Mouse (Mus musculus) right cerebral cortex, postnatal 4 days (tissue): Measurements from ENCODE around the gene Cad.

ENCODE experiments used
- DNase-seq: peaks from one replicate; pipeline ENCODE4 v3.0.0-alpha.2; 2022

Cad gene

DNA sequence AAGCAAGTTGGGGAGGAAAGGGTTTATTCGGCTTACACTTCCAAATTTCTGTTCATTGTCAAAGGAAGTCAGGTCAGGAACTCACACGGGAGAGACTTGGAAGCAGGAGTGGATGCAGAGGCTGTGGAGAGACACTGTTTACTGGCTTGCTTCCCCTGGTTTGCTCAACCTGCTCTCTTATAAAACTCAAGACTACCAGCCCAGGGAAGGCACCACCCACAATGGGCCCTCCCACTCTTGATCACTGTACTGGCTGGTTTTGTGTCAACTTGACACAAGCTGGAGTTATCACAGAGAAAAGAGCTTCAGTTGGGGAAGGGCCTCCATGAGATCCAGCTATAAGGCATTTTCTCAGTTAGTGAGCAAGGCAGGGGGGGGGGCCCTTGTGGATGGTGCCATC lies 16.5 kb downstream of the Cad start:
- no peak for DNase-seq

DNA sequence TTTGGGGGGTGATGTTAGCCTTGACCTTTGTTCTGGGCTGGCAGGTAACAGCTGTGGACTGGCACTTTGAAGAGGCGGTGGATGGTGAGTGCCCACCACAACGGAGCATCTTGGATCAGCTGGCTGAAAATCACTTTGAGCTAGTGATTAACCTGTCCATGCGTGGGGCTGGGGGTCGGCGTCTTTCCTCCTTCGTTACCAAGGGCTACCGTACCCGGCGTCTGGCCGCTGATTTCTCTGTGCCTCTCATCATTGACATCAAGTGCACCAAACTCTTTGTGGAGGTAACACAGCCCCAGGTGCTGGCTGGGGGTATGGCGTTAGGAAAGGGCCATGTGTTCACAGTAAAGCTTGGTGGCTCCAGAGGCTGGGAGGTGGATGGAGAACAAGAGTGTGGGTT lies 17.2 kb downstream of the Cad start:
- no peak for DNase-seq

DNA sequence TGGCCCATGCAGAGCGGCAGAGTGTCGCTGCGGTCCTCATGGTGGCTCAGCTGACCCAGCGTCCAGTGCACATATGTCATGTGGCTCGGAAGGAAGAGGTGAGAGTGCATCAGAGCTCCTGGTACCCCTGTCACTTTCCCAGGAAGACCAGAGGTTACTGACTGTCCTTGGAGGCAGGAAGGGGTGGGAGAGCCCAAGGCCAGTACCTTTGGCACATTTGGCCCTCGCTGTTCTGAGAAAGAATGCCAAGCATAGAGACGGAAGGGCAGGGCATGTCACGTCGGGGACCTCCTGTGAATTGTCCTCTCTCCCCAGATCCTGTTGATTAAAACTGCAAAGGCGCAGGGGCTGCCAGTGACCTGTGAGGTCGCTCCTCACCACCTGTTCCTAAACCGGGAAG lies 18.6 kb downstream of the Cad start:
- no peak for DNase-seq

DNA sequence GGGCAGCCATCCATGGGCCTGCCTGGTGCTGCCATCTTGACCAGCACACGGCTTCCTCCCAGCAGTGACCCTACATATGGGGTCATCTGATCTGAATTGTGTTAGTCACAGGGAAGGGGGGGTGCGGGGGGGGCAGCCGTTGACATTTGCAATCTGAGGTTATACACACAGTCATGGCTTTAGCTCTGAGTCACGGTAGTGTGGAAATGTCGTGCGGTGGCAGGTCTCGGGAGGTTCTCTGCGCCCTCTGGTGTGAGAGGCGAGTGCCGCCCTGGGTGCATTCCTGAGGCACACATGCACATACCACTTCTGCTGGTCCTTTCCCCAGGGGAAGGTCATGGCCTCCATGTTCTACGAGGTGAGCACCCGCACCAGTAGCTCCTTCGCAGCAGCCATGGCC lies 21.8 kb downstream of the Cad start:
- no peak for DNase-seq

DNA sequence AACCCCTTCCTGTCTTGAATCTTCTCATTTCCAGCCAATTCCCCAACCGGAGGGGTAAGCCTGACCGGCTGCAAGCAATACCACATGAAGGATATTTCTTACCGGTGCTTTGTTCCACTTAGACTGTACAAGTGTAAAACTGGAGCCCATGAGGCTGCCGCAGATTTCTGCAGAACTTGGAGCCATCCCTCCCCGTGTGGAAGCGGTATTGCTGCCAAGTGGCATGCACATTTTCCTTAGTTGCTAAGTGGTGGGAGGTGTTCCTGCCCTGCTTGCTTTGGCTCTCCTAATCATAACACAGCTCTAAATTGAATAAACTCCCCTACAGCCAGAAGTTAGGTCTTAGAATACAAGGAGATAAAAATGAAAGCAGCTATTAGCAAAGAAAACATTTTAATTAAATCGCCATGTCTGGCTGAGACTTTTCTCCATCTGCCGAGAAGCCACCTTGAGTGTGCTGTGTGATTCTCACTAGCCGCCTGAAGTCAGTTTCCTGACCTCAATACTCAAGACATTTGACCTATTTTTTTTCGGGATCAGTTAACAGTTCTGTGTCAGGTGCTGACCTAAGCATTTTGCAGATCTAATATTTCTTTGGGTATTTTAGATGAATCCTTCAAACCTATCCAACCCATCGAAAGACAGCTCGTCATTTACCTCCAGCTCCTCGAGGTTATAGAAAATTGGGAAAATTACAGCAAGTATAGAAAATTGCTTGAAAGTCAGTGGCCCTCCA lies 25.6 kb downstream of the Cad start:
- DNase-seq = no peak

DNA sequence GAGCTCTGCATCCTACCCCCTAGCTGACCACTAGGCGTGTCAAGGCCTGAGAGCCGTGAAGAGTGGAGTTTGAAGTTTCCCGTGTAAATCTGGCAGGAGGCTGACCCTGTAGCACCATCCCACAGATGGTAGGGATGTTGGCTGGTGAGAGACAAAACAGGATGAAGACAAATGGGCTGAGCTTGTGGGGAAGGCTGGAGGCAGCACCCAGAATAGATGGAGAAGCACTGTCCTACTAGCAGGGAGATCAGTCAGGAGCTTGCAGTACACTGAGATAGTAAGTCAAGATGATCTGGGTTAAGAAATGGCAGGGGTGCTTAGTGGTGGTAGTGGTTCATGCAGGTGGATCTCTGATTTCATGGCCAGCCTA lies 26.2 kb downstream of the Cad start:
- no peak for DNase-seq

DNA sequence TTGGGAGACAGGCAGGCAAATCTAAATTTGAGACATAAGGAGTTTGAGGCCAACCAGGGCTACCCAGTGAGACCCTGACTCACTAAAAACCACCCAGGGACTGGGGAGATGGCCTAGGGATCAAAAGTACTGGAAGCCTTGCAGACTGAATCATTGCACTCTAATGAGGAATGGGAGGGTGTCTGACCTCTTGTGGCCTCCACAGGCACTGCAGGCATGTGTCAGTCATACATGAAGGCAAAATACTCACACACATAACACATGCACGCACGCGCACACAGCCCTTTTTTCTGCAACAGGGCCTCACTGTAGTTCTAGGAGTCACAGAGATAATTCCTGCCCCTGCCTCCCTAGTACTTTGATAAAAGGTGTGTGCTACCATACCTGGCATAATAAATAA lies 26.8 kb downstream of the Cad start:
- DNase-seq = peak; percentile 49

DNA sequence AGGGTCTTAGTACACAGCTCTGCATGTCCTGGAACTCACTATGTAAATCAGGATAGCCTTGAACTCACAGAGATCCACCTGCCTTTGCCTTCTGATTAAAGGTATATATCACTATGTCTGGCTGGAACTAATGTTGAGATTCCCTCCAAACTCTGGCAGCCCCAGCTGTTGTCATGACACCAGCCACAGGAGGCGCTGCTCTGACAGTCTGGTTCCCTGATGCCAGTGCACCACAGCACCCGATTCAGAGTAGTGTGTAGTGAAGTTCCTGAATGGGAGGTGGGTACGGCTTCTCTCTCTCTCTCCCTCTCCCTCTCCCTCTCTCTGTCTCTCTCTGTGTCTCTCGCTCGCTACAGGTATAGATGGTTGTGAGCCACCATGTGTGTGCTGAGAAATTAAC lies 27.8 kb downstream of the Cad start:
- DNase-seq = peak; percentile 71

DNA sequence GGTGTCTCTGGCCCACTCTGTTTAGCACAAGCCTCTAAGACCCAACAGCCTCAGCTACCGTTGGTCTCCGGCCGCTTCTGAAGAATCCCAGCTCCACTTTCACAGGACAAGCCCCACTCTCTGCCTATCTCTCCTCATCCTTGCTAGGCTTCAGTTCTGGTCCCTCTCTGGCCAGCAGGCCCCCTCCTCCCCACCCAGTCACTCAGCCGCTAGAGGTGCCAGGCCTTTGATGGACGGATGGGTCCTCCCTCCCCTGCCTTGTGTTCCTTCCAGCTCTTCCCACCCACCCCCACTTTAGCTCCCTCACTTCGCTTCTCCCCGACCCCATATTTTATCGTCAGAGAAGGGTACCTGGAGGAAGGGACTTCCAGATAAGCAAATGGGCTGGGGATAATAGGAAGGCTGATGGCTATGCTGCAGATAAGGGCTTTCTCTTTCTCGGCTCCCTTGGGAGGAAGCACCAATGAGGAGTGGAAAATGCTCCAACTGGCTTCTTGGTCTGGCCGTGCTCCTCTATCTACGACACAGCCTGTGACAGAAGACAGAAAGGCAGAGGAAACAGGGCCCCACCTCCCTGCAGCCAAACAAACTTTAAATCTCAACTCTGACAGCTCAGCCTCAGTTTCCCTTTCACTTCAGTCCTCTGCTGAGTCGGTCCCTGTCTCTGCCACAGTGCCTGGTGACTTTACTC lies 28.5 kb downstream of the Cad start:
- no peak for DNase-seq

DNA sequence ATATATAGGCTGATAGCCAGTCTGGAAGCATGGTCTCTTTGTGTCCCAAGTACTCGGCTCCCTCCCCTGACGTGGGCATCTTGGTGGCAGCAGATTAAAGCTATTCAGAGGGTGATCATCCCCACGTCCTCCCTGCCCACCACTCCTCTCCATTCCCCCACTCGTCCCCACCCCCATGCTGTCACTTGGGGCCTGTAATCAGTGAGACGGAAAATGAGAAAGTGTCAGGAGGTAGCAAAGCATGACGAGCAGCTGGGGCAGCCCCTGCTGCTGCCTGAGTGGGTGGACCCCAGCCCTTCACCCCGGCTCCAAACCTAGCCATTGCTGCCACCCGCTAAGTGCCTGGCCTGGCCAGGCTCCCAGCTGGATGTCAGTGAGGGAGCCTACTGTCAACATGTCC lies 29.4 kb downstream of the Cad start:
- DNase-seq = no peak

DNA sequence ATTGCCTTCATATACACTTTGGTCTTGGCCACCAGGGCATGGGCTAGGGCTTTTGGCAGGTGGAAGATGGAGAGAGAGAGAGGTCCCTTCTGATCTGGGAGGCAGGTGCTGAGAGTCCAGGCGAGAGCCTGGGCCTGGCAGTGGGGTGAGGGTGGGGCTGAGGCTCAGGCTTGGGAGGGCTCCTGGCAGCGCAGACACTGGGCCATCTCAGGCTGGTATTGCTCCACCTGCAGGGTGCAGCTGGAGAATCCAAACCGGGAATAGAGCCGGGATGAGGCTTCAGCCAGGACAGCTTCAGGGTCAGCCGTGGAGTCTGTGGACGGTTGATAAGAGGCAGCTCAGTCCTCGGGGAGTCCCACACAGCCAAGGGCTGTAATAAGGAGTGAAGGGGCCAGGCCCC lies 32.0 kb downstream of the Cad start:
- DNase-seq = no peak

DNA sequence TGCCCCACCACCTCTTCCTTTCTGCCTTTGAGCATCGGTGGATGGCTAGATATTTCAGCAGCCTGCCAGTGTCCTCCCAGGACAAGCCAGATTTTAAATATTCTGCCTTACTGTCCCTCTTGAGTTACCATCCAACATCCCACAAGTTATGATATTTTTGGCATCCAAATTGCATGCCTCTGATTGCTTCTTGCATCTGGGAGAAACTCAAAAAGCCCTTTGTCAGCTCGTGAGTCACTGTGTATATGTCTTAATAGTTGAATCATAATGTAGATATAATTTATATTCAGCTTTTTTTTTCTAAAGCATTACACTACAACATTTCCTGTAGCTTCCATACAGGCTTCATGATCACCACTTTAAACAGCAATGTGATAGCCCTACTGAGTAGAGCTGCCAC lies 32.6 kb downstream of the Cad start:
- DNase-seq = no peak

DNA sequence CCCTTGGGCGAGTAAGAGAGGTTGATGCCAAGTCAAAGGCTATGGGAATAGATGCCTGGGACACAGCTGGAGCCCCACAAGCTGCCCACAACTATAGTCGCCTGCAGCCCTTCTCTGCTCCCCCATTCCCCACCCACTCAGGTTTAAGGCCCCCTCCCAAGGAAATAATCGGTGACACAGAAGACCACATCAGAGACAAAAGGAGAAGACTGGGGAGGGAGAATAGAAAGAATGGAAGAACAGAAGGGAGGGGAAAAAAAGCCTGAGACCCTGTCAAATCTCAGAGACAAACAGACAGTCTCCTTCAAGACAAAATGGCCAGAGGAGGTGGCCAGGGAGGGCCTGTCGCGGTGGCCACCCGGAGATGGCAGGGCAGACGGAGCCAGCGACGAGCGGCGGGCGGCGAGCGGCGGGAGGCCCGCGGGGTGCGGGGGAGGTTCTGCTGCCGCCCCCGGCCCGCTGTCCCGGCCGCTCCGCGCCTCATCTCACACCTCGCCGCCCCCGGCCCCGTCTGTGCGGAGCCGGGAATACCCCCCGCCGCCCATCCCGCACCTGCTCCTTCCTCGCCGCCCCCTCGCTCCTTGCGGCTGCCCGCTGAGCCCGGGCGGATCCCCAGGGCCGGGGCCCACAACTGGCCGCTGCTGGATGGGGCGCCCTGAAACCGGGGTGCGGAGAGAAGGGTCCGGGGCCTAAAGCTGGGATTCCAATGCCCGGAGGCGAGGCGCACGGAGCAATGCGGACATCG lies 37.8 kb downstream of the Cad start:
- DNase-seq = no peak

DNA sequence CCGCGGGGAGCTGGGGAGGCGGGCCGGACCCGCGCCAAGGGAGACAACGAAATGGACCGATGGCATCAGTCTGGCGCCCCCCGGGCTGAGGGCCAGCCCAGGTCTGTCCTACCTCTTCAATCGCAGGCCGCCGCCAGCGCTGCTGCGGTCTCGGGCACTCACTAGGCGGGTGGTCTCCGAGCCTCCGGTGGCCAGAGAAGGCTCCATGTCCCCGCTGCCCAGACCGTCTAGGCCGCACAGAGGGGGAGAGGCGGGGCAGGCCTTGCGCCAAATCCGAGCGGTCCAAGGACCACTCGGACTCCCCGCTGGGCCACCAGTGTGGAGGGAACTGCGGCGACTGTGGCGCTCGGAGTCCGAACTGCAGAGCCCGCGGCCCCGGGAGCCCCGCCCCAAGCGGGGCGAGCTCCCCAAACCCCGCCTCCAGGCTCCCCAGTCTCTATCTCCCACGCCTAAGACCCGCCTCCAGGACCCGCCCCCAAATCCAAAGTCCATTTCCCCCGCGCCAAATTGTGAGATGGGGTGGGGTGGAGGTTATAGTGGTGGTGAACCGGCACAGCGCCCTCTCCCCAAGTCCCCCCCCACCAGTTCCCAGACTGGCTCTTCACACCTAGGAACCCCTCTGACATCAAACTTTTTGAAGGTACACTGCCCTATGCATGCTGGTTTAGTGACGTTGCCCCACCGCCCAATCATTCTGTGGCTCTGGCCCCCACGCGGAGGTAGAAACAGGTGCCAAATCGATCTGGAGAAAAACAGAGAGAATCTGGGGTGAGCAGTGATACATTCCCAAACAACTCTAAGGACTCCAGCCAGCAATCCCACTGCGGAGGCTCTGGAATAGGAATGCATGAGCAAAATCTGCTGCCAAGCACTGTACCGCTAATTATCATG lies 38.8 kb downstream of the Cad start:
- peak; percentile 35 for DNase-seq

DNA sequence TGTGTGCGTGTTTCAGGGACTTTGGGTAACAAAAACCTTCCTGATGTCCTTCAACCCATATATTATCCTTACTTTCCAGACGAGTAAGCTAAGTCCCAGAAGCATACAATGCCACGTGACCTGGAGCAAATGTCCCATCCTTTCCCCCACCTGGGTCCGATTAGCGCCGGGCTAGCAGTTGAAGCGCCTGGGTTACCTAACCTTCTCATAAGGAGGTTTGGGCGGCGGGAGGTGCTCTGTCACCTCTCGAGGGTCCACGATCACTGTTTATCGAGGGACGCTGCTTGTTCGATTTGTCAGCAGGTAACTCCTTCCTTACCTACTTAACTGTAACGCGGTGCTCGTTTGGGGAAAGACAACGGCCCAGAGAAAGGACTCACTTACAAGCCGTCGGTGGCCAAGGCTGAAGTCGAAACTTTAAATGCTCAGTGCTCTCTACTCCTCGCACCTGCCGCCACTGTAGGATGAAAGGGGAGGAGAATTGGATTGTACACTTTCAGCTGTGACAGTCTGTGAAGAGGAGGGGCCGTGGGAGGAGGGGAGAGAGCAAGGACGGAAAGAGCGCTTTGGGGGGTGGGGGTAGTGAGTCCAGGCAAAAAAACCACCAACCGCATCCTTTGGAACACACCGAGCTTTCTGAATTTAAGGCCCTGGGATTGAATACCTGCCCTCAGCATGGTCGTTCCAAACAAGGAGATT lies 39.7 kb downstream of the Cad start:
- no peak for DNase-seq

DNA sequence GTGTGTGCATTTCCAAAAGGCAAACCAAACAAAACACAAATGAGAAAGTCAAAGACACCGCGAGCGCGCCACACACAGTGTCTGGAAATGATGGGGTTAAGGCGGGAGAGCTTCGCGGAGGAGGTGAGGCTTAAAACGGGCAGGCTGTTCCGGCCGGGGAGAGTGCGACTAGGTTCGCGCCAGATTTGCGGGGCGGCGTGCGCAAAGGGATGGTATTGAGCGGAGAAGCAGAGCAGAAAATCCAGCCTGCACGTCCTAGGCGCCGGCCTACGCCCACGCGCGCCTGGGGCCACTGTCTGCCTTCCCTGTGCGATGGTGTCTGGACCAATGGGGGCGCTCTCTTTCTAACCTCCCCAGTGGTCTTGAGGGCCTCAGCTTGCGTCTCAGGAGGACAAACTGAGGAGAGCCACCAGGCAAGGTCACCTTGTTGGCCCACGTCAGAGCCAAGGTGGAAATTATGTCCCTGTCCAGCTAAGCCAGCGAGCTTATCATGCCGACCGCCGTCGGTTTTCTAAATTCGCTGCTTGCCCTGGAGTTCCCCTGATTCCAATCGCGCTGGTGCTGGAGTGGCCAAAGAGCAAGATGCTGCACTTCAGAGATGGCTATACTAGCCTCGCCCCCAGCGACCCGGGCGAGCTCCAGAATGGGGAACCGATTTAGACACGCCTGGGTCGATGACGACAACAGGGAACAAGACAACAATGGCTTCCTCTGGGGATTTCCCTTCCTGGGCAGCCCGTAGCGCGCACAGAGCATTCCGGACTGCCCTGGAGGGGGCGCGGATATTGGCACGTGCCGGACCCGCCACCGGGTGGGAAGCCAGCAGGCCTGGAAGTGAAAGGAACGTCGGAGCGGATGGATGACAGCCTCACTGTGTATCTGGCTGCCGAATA lies 40.5 kb downstream of the Cad start:
- no peak for DNase-seq

DNA sequence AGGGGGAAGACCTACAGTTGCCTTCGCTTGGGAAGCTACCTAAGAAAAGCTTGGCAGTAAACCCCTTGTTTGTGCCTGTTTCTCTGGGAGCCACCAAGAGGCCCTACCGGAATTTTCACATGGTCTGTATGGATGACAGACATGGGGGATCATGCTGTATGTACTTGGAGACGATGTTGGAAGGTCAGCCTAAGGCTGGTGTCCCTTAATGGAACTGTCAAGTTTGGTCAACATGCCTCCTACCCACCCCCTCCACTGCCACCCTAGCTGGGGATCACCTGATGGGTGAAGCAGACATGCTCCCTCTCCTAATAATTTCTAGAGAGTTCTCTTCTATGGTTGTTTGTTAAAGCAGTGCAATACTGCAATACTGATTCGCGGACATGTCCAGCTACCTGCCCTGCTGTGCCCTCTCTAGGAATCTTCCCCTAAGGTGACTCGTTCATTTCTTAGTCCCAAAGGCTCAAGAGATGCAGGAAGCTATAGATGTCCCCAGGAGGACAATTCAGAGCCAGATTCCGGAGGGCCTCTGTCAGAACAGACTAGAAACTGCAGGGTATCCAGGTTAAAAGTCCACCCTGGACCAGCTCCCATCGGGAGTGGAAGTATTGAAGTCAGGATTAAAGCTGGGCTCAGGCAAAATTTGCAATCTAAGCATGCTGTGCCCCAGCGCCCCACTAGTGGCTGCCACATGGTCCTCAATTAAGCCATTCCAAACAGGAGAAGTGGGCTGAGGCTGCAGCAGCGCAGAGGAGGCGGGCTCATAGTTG lies 41.3 kb downstream of the Cad start:
- no peak for DNase-seq

DNA sequence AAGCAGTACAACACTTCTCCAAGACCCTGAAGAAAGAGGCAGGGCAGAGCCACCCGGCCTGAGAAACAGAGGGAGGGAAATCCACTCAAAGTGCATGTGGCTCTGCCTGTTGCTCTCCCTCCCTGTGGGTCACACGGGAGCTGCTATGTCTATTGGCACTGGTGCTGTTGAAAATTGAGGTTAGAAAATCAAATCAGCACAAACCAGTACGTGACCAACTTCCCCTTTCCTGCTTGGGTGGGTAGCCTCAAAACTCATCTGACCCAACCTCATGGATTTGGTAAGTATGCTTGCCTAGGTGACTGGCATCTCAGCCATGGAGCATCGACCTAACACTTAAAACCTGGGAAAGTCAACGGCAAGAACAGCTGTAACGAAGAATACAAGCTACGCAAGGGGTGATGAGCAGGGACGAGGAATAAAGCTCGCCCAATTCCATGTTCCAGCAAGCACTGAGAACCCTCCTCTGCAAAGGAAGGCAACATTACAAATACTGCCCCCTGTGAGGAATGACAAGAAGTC lies 51.3 kb downstream of the Cad start, which contains the start of gene Dnajc5g:
Dnajc5g (plus strand) TSS at position 472 of the 522 bp plus-strand sequence.
- no peak for DNase-seq

DNA sequence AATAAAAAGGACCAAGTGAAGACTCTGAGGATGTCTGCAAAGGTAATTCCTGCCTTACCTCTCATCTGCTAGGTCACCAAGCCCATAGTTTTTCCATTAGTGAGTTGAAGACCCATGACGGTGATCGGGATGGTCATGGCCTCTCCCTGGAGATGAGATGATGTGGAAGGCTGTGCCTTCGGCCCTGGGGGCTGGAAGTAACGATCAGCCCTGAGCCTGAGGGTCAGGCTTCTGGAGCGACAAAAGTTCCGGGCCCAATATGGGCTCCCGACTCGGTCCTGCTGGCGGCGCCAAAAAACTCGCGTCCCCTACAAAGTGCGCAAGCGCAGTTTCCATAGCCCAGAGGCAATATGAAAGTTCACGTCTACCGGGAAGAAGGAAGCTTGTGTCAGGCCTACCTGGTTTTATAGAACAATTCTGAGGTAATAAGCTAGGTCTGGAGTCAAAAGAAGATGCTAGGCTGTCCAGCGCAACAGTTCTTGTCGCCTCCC lies 53.5 kb downstream of the Cad start, which contains the start of gene Slc30a3:
Slc30a3 (minus strand) TSS at position 238 of the 491 bp plus-strand sequence.
- no peak for DNase-seq

DNA sequence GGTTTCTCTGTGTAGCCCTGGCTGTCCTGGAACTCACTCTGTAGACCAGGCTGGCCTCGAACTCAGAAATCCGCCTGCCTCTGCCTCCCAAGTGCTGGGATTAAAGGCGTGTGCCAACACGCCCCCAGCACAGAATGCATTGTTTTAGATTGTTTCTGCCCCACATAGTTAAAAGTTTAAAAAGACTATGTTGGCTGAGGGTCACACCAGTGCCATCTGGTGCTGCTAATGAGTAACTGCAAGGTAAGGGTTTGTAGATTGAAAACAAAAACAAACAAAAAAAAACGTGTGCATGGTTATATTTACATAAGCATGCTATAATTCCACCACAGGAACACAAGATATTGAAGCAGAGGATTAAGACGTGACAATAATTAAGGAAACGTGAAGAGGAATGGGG lies 56.2 kb downstream of the Cad start:
- no peak for DNase-seq
